In genomic region chr8:106880121-106880707, GRCm38 (mm10) we compare ENCODE assay signal across 33 mouse cellular contexts. TPM values are rescaled to one million over a fixed set of nuclear protein-coding genes. Genes with fewer than 3 reads are reported as not detected.
A peak's percentile ranks its signal among the peaks of the same experiment; 100 is the strongest.
DNase-seq lines count a peak whose midpoint lies in the region; ATAC-seq lines count a peak whose summit lies in the region.
"Had no signal": no experiment of that assay in that cellular context is flagged by ENCODE, and none has a peak within 500 bp of the region (broad histone marks: within the 10 kb centered on the region; RNA-seq: fewer than 3 reads in every experiment).

No protein-coding gene starts in this region.

- 61% methylated on average over 8 of the region's 8 CpGs for WGBS in lung, embryonic 16.5 days

- no peak overlapping the region for H3K27ac ChIP-seq in lung, embryonic 16.5 days (ENCODE audit: low read length)
- H3K27ac ChIP-seq: embryonic facial prominence, embryonic 15.5 days; forebrain, embryonic 12.5 days; heart, embryonic 10.5 days; heart, embryonic 15.5 days; layer of hippocampus, adult 2 months; limb, embryonic 10.5 days; limb, embryonic 15.5 days; liver, embryonic 13.5 days; lung, embryonic 15.5 days; midbrain, embryonic 12.5 days; neural tube, embryonic 12.5 days had no signal

- no peak for ATAC-seq in cerebellum, adult (ENCODE audit: insufficient number of reproducible peaks, low FRiP score, low TSS enrichment)
- peak; percentile 42; the same call in 1 of the 2 replicates for ATAC-seq in lung, embryonic 16.5 days (ENCODE audit: low read depth)
- ATAC-seq: forebrain, postnatal 0 days; intestine, postnatal 0 days had no signal

- no peaks in the 10 kb centered on the region for H3K27me3 ChIP-seq in lung, embryonic 16.5 days (ENCODE audit: control insufficient read depth, insufficient read depth, low read depth, low read length)
- H3K27me3 ChIP-seq: CH12.LX; embryonic facial prominence, embryonic 15.5 days; forebrain, embryonic 12.5 days; heart, embryonic 15.5 days; limb, embryonic 15.5 days; liver, embryonic 13.5 days; lung, embryonic 15.5 days; midbrain, embryonic 12.5 days; neural tube, embryonic 12.5 days had no signal

- H3K4me3 ChIP-seq in lung, embryonic 16.5 days (ENCODE audit: low read length) = no peak overlapping the region
- H3K4me3 ChIP-seq: embryonic facial prominence, embryonic 15.5 days; forebrain, embryonic 12.5 days; heart, embryonic 10.5 days; heart, embryonic 15.5 days; layer of hippocampus, adult 2 months; limb, embryonic 10.5 days; limb, embryonic 15.5 days; liver, embryonic 13.5 days; lung, embryonic 15.5 days; midbrain, embryonic 12.5 days; myocyte; neural tube, embryonic 12.5 days had no signal

- peak; percentile 38 to 44 for DNase-seq in cerebellum, postnatal 10 days
- DNase-seq in kidney, postnatal 10 days = peak; percentile 56
- DNase-seq in kidney, adult 11 months = no peak
- peak; percentile 69 for DNase-seq in lung, postnatal 36 days
- DNase-seq in layer of hippocampus, postnatal 25 days (ENCODE audit: extremely low spot score in 1 of 2, low spot score in 1 of 2) = no peak
- no peak for DNase-seq in T-cell, adult 2 months (ENCODE audit: low spot score)
- DNase-seq: adrenal gland, postnatal 10 days; cerebellum, adult 11-12 months; cerebellum, adult 9-11 months; forebrain, postnatal 0 days; gastrocnemius, postnatal 25 days; heart, adult 11 months; liver, embryonic 13.5 days; right cerebral cortex, adult 18-20 months; right cerebral cortex, postnatal 4 days; thymus, adult 2 months; thymus, postnatal 36 days had no signal

- peaks cover 22% of the 10 kb centered on the region for H3K36me3 ChIP-seq in lung, embryonic 16.5 days (ENCODE audit: control insufficient read depth, insufficient read depth, low read length)

- H3K4me2 ChIP-seq in lung, embryonic 16.5 days (ENCODE audit: low read depth, low read length) = no peak overlapping the region
- H3K4me2 ChIP-seq: embryonic facial prominence, embryonic 15.5 days; forebrain, embryonic 12.5 days; heart, embryonic 15.5 days; limb, embryonic 15.5 days; liver, embryonic 13.5 days; lung, embryonic 15.5 days; midbrain, embryonic 12.5 days; neural tube, embryonic 12.5 days had no signal

- no peak overlapping the region for H3K9ac ChIP-seq in lung, embryonic 16.5 days (ENCODE audit: low read length)
- H3K9ac ChIP-seq: embryonic facial prominence, embryonic 15.5 days; forebrain, embryonic 12.5 days; forebrain, postnatal 0 days; heart, embryonic 15.5 days; limb, embryonic 15.5 days; liver, embryonic 13.5 days; lung, embryonic 15.5 days; midbrain, embryonic 12.5 days; neural tube, embryonic 12.5 days had no signal

- no peaks in the 10 kb centered on the region for H3K9me3 ChIP-seq in lung, embryonic 16.5 days (ENCODE audit: control insufficient read depth, low read length)
- H3K9me3 ChIP-seq: embryonic facial prominence, embryonic 15.5 days; forebrain, embryonic 12.5 days; heart, embryonic 10.5 days; heart, embryonic 15.5 days; limb, embryonic 10.5 days; limb, embryonic 15.5 days; liver, embryonic 13.5 days; lung, embryonic 15.5 days; midbrain, embryonic 12.5 days; neural tube, embryonic 12.5 days had no signal

- no peaks in the 10 kb centered on the region for H3K4me1 ChIP-seq in lung, embryonic 16.5 days (replicated peaks; ENCODE audit: control insufficient read depth, insufficient read depth, low read length)
- H3K4me1 ChIP-seq: embryonic facial prominence, embryonic 15.5 days; forebrain, embryonic 12.5 days; limb, embryonic 10.5 days; limb, embryonic 15.5 days; liver, embryonic 13.5 days; lung, embryonic 15.5 days; midbrain, embryonic 12.5 days; neural tube, embryonic 12.5 days had no signal

RNA-seq across cellular contexts. Expression of gene Has3, which starts 10.2 kb away (rescaled TPM):
- polyA plus RNA-seq in lung, embryonic 16.5 days (2015; fragmentation: Nextera tagmentation; extraction: Ambion mirVana) = 0.23 and 0.24 TPM in 2 replicates
- total RNA-seq in layer of hippocampus, postnatal 25 days (2021) = 1 to 10 TPM; 2.8 to 4.5 TPM
- total RNA-seq: megakaryocyte, adult 5-6 weeks had no signal

RNA-seq across cellular contexts. Expression of gene Utp4, which starts 13.2 kb away (rescaled TPM):
- polyA plus RNA-seq in lung, embryonic 16.5 days (2015; fragmentation: Nextera tagmentation; extraction: Ambion mirVana) = 54.4 and 59.7 TPM in 2 replicates
- total RNA-seq in layer of hippocampus, postnatal 25 days (2021) = 10 to 100 TPM; 37.6 to 42.8 TPM

RNA-seq across cellular contexts. Expression of gene Sntb2, which starts 55.3 kb away (rescaled TPM):
- polyA plus RNA-seq in lung, embryonic 16.5 days (2015; fragmentation: Nextera tagmentation; extraction: Ambion mirVana) = 15.0 and 15.7 TPM in 2 replicates
- total RNA-seq in layer of hippocampus, postnatal 25 days (2021) = 10 to 100 TPM; 17.2 to 17.9 TPM

Comparison
In these comparisons a context has a peak if more than half of its experiments do, and no peak if none do; other contexts are left out.
1. DNase-seq: peak in cerebellum, postnatal 10 days (2 of 2), kidney, postnatal 10 days (single experiment) and lung, postnatal 36 days (single experiment); none in kidney, adult 11 months (single experiment), layer of hippocampus, postnatal 25 days (0 of 2) and T-cell, adult 2 months (single experiment).